Mouse (Mus musculus) 3134 (cell line): ENCODE data around the gene Cbx7.

Source experiments
- DNase-seq: peaks from one replicate; pipeline ENCODE4 v3.0.0-alpha.2; 2011; ENCODE audit warnings: low spot score; ENCODE audit not compliant: insufficient read length; ENCODE audit errors: extremely low read depth

Gene Cbx7

GRCm38 (mm10) chr15:80003581-80003980, 32.7 kb upstream of the Cbx7 start:
- DNase-seq: no peak

GRCm38 (mm10) chr15:80001601-80002000, 30.7 kb upstream of the Cbx7 start:
- DNase-seq: no peak

- no peak for DNase-seq
Observed at GRCm38 (mm10) chr15:80000694-80001093, 29.8 kb upstream of the Cbx7 start.

- DNase-seq: no peak
Observed at GRCm38 (mm10) chr15:79997988-79998387, 27.1 kb upstream of the Cbx7 start.

- DNase-seq: no peak
Observed at GRCm38 (mm10) chr15:79996781-79997180, 25.9 kb upstream of the Cbx7 start.

GRCm38 (mm10) chr15:79995552-79995951, 24.6 kb upstream of the Cbx7 start:
- DNase-seq: no peak

- no peak for DNase-seq
Observed at GRCm38 (mm10) chr15:79994566-79994965, 23.6 kb upstream of the Cbx7 start.

GRCm38 (mm10) chr15:79986182-79986581, 15.3 kb upstream of the Cbx7 start:
- DNase-seq: no peak

GRCm38 (mm10) chr15:79985471-79985870, 14.6 kb upstream of the Cbx7 start:
- no peak for DNase-seq

GRCm38 (mm10) chr15:79984152-79984551, 13.2 kb upstream of the Cbx7 start:
- DNase-seq: no peak

- DNase-seq: no peak
Observed at GRCm38 (mm10) chr15:79980716-79981115, 9.8 kb upstream of the Cbx7 start.

GRCm38 (mm10) chr15:79972186-79972585, 1.3 kb upstream of the Cbx7 start:
- DNase-seq: no peak

GRCm38 (mm10) chr15:79970491-79970890, 428 bp downstream of the Cbx7 start:
- DNase-seq: no peak

- DNase-seq: no peak
Observed at GRCm38 (mm10) chr15:79967346-79967745, 3.6 kb downstream of the Cbx7 start.

GRCm38 (mm10) chr15:79964376-79964775, 6.5 kb downstream of the Cbx7 start:
- no peak for DNase-seq

GRCm38 (mm10) chr15:79962661-79963060, 8.3 kb downstream of the Cbx7 start:
- no peak for DNase-seq

- DNase-seq: no peak
Observed at GRCm38 (mm10) chr15:79961366-79961921, 9.5 kb downstream of the Cbx7 start.

GRCm38 (mm10) chr15:79958418-79958817, 12.5 kb downstream of the Cbx7 start:
- DNase-seq: no peak

GRCm38 (mm10) chr15:79956559-79956958, 14.4 kb downstream of the Cbx7 start:
- DNase-seq: no peak

- no peak for DNase-seq
Observed at GRCm38 (mm10) chr15:79953470-79953869, 17.4 kb downstream of the Cbx7 start.

GRCm38 (mm10) chr15:79952504-79953231, 18.3 kb downstream of the Cbx7 start:
- DNase-seq: no peak

GRCm38 (mm10) chr15:79951730-79952503, 19.0 kb downstream of the Cbx7 start:
- peak; percentile 93 for DNase-seq
